Mouse (Mus musculus): ENCODE data around the gene Scamp2. TPM values are rescaled to one million over a fixed set of nuclear protein-coding genes. Genes with fewer than 3 reads are reported as not detected.

Gene Scamp2
- polyA plus RNA-seq, 1 experiment from 2014 or later = 49.9 TPM

GRCm38 (mm10) chr9:57590726-57591125 lies 30.0 kb downstream of the Scamp2 start:
- no peaks in the 10 kb centered on the region for H3K27me3 ChIP-seq (ENCODE audit: control insufficient read depth, insufficient read depth, low read length)
- peak; percentile 11 for DNase-seq (ENCODE audit: low spot score)
- H3K4me1 ChIP-seq (ENCODE audit: control insufficient read depth, insufficient read depth, low read length) = no peaks in the 10 kb centered on the region
- H3K36me3 ChIP-seq (replicated peaks; ENCODE audit: control insufficient read depth, insufficient read depth, low read depth, low read length) = no peaks in the 10 kb centered on the region
- H3K9ac ChIP-seq (replicated peaks; ENCODE audit: low read length) = no peak overlapping the region; the same call in 1 of the 2 replicates
- WGBS = 40% methylated on average over 5 of the region's 5 CpGs
- H3K4me3 ChIP-seq (ENCODE audit: low read depth, low read length) = no peak overlapping the region
- no peak overlapping the region for H3K27ac ChIP-seq (replicated peaks; ENCODE audit: low read depth, low read length)
- no peaks in the 10 kb centered on the region for H3K9me3 ChIP-seq (replicated peaks; ENCODE audit: control insufficient read depth, low read length)
- no peak for ATAC-seq (replicated peaks; ENCODE audit: insufficient number of reproducible peaks, low FRiP score, low TSS enrichment, low read depth)
- no peak overlapping the region; the same call in 1 of the 2 replicates for H3K4me2 ChIP-seq (ENCODE audit: low read depth, low read length)

- no peak for ATAC-seq (replicated peaks; ENCODE audit: insufficient number of reproducible peaks, low FRiP score, low TSS enrichment, low read depth)
- H3K9ac ChIP-seq (replicated peaks; ENCODE audit: low read length) = no peak overlapping the region
- no peaks in the 10 kb centered on the region for H3K9me3 ChIP-seq (replicated peaks; ENCODE audit: control insufficient read depth, low read length)
- no peaks in the 10 kb centered on the region for H3K4me1 ChIP-seq (ENCODE audit: control insufficient read depth, insufficient read depth, low read length)
- H3K4me2 ChIP-seq (ENCODE audit: low read depth, low read length) = no peak overlapping the region
- DNase-seq (ENCODE audit: low spot score) = no peak
- H3K4me3 ChIP-seq (ENCODE audit: low read depth, low read length) = no peak overlapping the region
- 45% methylated on average over 12 of the region's 12 CpGs for WGBS
- H3K27ac ChIP-seq (replicated peaks; ENCODE audit: low read depth, low read length) = no peak overlapping the region
- no peaks in the 10 kb centered on the region for H3K36me3 ChIP-seq (replicated peaks; ENCODE audit: control insufficient read depth, insufficient read depth, low read depth, low read length)
- no peaks in the 10 kb centered on the region for H3K27me3 ChIP-seq (ENCODE audit: control insufficient read depth, insufficient read depth, low read length)
Observed at GRCm38 (mm10) chr9:57593454-57594173, 32.9 kb downstream of the Scamp2 start.

- Histone ChIP-seq H3K4me1 (ENCODE audit: control insufficient read depth, insufficient read depth, low read length) (no peaks in the 10 kb centered on the region; the same call in 1 of the 2 replicates), H3K9me3 (replicated peaks; ENCODE audit: control insufficient read depth, low read length) (no peaks in the 10 kb centered on the region), H3K4me3 (ENCODE audit: low read depth, low read length) (no peak overlapping the region), H3K27me3 (ENCODE audit: control insufficient read depth, insufficient read depth, low read length) (no peaks in the 10 kb centered on the region), H3K27ac (replicated peaks; ENCODE audit: low read depth, low read length) (no peak overlapping the region), H3K4me2 (ENCODE audit: low read depth, low read length) (no peak overlapping the region), H3K9ac (replicated peaks; ENCODE audit: low read length) (no peak overlapping the region), H3K36me3 (replicated peaks; ENCODE audit: control insufficient read depth, insufficient read depth, low read depth, low read length) (no peaks in the 10 kb centered on the region)
- no peak for ATAC-seq (replicated peaks; ENCODE audit: insufficient number of reproducible peaks, low FRiP score, low TSS enrichment, low read depth)
- WGBS = 74% methylated on average over 9 of the region's 9 CpGs
- no peak for DNase-seq (ENCODE audit: low spot score)
Observed at GRCm38 (mm10) chr9:57594174-57594509, 33.4 kb downstream of the Scamp2 start.

GRCm38 (mm10) chr9:57597265-57597664 lies 36.5 kb downstream of the Scamp2 start:
- H3K9me3 ChIP-seq (replicated peaks; ENCODE audit: control insufficient read depth, low read length) = no peaks in the 10 kb centered on the region
- no peak overlapping the region for H3K27ac ChIP-seq (replicated peaks; ENCODE audit: low read depth, low read length)
- no peak overlapping the region for H3K4me2 ChIP-seq (ENCODE audit: low read depth, low read length)
- 74% methylated on average over 8 of the region's 8 CpGs for WGBS
- no peak overlapping the region for H3K9ac ChIP-seq (replicated peaks; ENCODE audit: low read length)
- H3K36me3 ChIP-seq (replicated peaks; ENCODE audit: control insufficient read depth, insufficient read depth, low read depth, low read length) = no peaks in the 10 kb centered on the region
- no peaks in the 10 kb centered on the region for H3K27me3 ChIP-seq (ENCODE audit: control insufficient read depth, insufficient read depth, low read length)
- no peak for DNase-seq (ENCODE audit: low spot score)
- H3K4me1 ChIP-seq (ENCODE audit: control insufficient read depth, insufficient read depth, low read length) = no peaks in the 10 kb centered on the region; the same call in 1 of the 2 replicates
- ATAC-seq (replicated peaks; ENCODE audit: insufficient number of reproducible peaks, low FRiP score, low TSS enrichment, low read depth) = no peak
- H3K4me3 ChIP-seq (ENCODE audit: low read depth, low read length) = no peak overlapping the region

GRCm38 (mm10) chr9:57597929-57598382 lies 37.2 kb downstream of the Scamp2 start:
- WGBS = 23% methylated on average over 4 of the region's 4 CpGs
- no peaks in the 10 kb centered on the region for H3K9me3 ChIP-seq (replicated peaks; ENCODE audit: control insufficient read depth, low read length)
- no peaks in the 10 kb centered on the region for H3K36me3 ChIP-seq (replicated peaks; ENCODE audit: control insufficient read depth, insufficient read depth, low read depth, low read length)
- 0 out of 2 replicates have a peak overlapping the region, but pooled peaks have one; percentile 13 for H3K27ac ChIP-seq (replicated peaks; ENCODE audit: low read depth, low read length)
- H3K9ac ChIP-seq (replicated peaks; ENCODE audit: low read length) = no peak overlapping the region
- no peak overlapping the region for H3K4me3 ChIP-seq (ENCODE audit: low read depth, low read length)
- no peaks in the 10 kb centered on the region for H3K27me3 ChIP-seq (ENCODE audit: control insufficient read depth, insufficient read depth, low read length)
- no peaks in the 10 kb centered on the region; the same call in 1 of the 2 replicates for H3K4me1 ChIP-seq (ENCODE audit: control insufficient read depth, insufficient read depth, low read length)
- no peak overlapping the region for H3K4me2 ChIP-seq (ENCODE audit: low read depth, low read length)
- peak; percentile 42; the same call in 1 of the 2 replicates for ATAC-seq (replicated peaks; ENCODE audit: insufficient number of reproducible peaks, low FRiP score, low TSS enrichment, low read depth)
- DNase-seq (ENCODE audit: low spot score) = no peak

GRCm38 (mm10) chr9:57598851-57599563 lies 38.3 kb downstream of the Scamp2 start:
- WGBS = 39% methylated on average over 8 of the region's 8 CpGs
- Histone ChIP-seq H3K4me1 (ENCODE audit: control insufficient read depth, insufficient read depth, low read length) (no peaks in the 10 kb centered on the region; the same call in 1 of the 2 replicates), H3K9me3 (replicated peaks; ENCODE audit: control insufficient read depth, low read length) (no peaks in the 10 kb centered on the region), H3K4me2 (ENCODE audit: low read depth, low read length) (no peak overlapping the region), H3K27ac (replicated peaks; ENCODE audit: low read depth, low read length) (no peak overlapping the region), H3K27me3 (ENCODE audit: control insufficient read depth, insufficient read depth, low read length) (no peaks in the 10 kb centered on the region), H3K9ac (replicated peaks; ENCODE audit: low read length) (no peak overlapping the region), H3K36me3 (replicated peaks; ENCODE audit: control insufficient read depth, insufficient read depth, low read depth, low read length) (no peaks in the 10 kb centered on the region), H3K4me3 (ENCODE audit: low read depth, low read length) (no peak overlapping the region)
- ATAC-seq (replicated peaks; ENCODE audit: insufficient number of reproducible peaks, low FRiP score, low TSS enrichment, low read depth) (peak; percentile 59; the same call in 1 of the 2 replicates), DNase-seq (ENCODE audit: low spot score) (no peak)

- ATAC-seq (replicated peaks; ENCODE audit: insufficient number of reproducible peaks, low FRiP score, low TSS enrichment, low read depth) = no peak
- DNase-seq (ENCODE audit: low spot score) = peak; percentile 25
- H3K4me3 ChIP-seq (ENCODE audit: low read depth, low read length) = no peak overlapping the region
- H3K4me2 ChIP-seq (ENCODE audit: low read depth, low read length) = no peak overlapping the region
- H3K9ac ChIP-seq (replicated peaks; ENCODE audit: low read length) = no peak overlapping the region
- no peaks in the 10 kb centered on the region; the same call in 1 of the 2 replicates for H3K4me1 ChIP-seq (ENCODE audit: control insufficient read depth, insufficient read depth, low read length)
- no peak overlapping the region for H3K27ac ChIP-seq (replicated peaks; ENCODE audit: low read depth, low read length)
- WGBS = 9% methylated on average over 3 of the region's 3 CpGs
- H3K9me3 ChIP-seq (replicated peaks; ENCODE audit: control insufficient read depth, low read length) = no peaks in the 10 kb centered on the region
- H3K36me3 ChIP-seq (replicated peaks; ENCODE audit: control insufficient read depth, insufficient read depth, low read depth, low read length) = no peaks in the 10 kb centered on the region
- no peaks in the 10 kb centered on the region for H3K27me3 ChIP-seq (ENCODE audit: control insufficient read depth, insufficient read depth, low read length)
Observed at GRCm38 (mm10) chr9:57600620-57601352, 40.0 kb downstream of the Scamp2 start.
